Mouse (Mus musculus): ENCODE data around the gene Alcam.
A peak's percentile ranks its signal among the peaks of the same experiment; 100 is the strongest.

Gene Alcam

DNA sequence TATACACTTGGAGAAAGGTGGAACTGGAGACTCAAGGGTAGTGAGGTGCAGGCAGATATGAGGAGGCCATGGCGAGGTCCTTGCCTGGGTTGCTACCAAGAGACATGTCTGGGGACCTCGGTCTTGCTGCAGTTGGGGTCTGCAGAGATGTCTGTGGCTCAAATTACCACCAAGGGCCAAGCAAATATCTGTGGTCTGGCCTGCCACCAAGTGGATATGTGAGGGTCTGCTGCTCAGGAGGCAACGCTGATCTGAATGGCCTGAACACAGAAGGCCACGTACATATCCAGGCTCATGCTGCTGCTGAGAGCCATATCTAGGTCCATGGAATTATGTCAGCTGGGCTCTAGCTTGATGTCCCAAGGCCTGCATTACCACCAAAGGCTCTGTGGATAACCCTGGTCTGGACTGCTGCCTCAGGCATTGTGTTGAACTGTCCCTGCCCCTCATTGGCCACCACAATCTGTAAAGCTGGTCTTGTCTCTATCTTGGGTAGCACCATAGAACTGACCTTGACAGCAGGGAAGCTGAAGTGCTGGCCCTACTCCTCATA is 210.4 kb downstream of the Alcam start:
- no peak for DNase-seq

DNA sequence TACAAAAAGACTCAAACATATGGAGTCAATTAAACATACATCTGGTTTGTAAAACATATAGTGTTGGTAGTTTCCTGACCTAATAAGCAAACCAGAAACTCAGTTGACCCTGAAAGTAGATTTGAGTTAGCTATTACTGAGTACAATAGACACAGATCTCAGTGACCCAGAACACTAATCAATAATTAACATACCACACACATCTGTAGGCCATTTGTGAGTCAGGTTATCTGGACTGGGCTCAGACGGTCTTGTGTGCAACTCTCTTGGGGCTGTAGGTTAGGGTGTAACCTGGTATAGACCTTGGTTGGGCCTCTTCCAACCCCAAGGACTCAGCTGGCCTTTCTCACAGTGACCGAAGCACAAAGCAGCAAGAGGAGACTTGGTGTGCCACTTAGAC is 211.7 kb downstream of the Alcam start:
- no peak for DNase-seq

DNA sequence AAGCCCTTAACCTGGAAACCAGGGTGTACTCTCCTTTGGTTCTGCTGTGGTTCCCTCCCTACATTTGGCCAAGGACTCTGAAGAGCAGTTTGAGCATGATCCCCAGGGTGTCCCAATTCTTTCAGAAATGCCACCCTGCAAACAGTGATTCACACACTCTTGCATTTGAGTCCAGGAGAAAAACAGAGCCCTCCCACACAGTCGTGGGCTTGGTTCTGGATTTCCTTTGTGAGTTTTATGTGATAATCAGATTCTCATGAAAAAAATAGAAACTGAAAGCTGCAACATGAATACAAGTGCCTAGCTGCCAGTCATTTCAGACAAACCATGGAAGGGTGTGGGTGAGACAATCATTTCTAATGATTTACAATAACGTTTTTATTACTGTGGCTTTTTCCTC is 223.9 kb downstream of the Alcam start:
- DNase-seq, result no peak

DNA sequence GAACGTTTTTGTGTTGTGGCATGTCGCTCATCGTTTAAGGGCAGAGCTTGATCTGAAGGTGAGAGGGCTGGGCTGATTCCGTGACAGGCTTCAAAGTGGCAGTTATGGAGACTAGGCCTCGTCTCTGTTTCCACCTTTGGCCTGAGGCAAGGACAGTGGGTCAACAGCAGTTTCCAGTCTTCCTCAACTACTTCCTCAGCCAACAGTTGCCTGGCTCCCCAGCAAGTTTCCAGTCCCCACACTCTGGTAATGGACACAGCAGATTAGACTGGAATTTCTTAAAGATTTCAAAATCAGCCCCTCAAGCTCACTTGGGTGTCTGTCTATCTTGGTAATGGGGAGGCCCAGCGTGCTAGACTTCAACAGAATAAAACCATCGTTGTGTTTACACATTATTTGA is 224.4 kb downstream of the Alcam start:
- DNase-seq, result peak; percentile 43

DNA sequence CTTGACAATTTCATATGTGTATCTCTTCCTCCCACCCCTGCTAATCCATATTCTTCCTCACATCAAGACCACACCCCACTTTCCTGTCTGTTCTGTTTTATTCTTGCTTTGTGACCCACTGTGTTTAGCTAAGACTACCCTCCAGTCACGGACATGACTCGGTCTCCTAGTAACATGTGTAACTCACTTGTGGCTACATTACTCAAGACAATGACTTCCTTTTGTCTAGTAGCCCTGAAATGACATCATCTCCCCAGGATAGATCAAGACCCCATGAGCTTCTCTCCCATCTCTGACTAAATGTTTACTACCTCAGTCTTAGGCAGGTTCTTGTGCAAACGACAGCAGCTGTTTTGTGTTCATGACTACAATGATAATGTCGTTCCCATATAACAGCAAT is 231.0 kb downstream of the Alcam start:
- DNase-seq, result no peak

DNA sequence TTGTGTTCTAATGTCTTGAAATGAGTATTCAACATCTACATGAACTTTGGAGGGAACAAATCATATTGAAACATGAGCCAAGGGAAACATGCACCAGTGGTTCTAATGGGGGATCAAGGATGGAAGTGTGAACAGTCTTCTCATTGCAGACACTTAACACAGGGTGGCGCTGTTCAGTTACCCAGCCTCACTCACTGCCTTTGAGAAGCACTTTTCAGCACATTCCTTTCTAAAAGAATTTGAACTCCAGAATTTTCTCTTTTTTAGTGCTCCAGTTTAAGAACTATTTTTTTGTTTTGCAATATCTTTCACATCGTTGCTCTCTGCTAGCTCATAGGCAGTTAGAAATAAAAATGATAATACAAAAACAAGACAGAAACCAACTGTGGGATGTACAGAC is 234.8 kb downstream of the Alcam start:
- peak; percentile 59 for DNase-seq

DNA sequence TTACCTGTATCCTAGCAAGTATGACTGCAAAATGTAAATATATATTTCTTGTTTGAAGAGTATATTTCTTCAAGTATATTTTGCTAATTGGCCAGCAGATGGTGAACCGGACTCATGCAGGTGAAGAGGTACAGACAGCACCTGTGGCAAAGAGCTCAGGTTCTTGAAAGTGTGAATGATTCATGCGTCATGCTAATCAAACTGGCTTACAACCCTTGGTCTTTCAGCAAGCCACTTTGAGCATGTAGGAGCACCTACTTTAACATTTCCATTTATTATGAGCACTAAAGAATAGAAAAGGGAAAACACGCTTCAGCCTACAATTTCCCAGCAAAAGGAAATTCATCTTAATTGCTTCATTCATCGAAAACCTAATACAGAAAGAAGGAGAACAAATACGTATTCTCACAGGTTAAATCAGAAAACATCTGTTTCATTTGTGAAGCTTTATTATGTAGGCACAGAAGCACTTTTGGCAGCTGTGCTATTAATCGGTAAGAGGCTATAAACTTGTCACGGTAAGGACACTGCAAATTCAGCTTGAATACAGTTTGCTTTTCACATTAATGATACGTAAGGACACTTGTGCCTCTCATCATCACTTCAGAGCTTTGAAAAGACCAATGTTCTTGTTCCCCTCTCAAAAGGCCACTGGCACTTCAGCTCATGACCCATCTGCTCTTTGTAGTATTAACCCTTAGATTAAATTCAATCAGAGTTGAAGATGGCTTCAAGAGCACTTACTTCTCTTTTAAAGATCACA is 242.8 kb downstream of the Alcam start:
- DNase-seq, result peak; percentile 10

DNA sequence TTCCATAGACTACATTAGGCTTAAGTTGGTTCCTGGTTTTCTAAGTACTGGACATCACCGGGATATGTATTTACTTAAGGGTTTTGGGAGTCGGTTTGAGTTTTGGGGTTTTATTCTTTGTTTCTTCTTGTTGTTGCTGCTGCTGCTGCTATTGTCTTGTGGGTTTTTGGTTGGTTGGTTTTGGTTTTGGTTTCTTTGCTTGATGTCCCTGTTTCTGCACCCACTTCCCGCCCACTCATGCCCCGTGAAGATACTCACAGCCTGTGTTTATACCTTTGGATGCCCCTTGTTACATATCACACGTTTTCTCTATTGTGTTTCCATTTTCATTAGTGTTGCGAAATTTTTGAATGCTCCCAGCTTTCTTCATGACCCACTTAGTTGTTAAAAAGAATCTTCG is 253.8 kb downstream of the Alcam start:
- peak; percentile 8 for DNase-seq
